Mouse (Mus musculus): ENCODE results near the gene Itgb7.
"Not testable (repeated sequence)": the region's sequence is repeated elsewhere in the genome, so short reads cannot be mapped to it uniquely, and the experiment has no call there.

The Itgb7 gene

GRCm38 (mm10) chr15:102225619-102226018, 6.1 kb downstream of the Itgb7 start:
- not testable (repeated sequence) for DNase-seq (ENCODE audit: low spot score)

GRCm38 (mm10) chr15:102224992-102225617, 6.6 kb downstream of the Itgb7 start:
- no peak for DNase-seq (ENCODE audit: low spot score)

GRCm38 (mm10) chr15:102224186-102224991, 7.4 kb downstream of the Itgb7 start:
- peak; percentile 89 for DNase-seq (ENCODE audit: low spot score)

- DNase-seq (ENCODE audit: low spot score), result no peak
Observed at GRCm38 (mm10) chr15:102222386-102222785, 9.4 kb downstream of the Itgb7 start.

- no peak for DNase-seq (ENCODE audit: low spot score)
Observed at GRCm38 (mm10) chr15:102217325-102217724, 14.4 kb downstream of the Itgb7 start.

- no peak for DNase-seq (ENCODE audit: low spot score)
Observed at GRCm38 (mm10) chr15:102216459-102217228, 15.1 kb downstream of the Itgb7 start.

- DNase-seq (ENCODE audit: low spot score), result no peak
Observed at GRCm38 (mm10) chr15:102215624-102216023, 16.1 kb downstream of the Itgb7 start.

- DNase-seq (ENCODE audit: low spot score), result no peak
Observed at GRCm38 (mm10) chr15:102214132-102214531, 17.6 kb downstream of the Itgb7 start.

- no peak for DNase-seq (ENCODE audit: low spot score)
Observed at GRCm38 (mm10) chr15:102211895-102212294, 19.8 kb downstream of the Itgb7 start.

- DNase-seq (ENCODE audit: low spot score), result no peak
Observed at GRCm38 (mm10) chr15:102210816-102211215, 20.9 kb downstream of the Itgb7 start.

- no peak for DNase-seq (ENCODE audit: low spot score)
Observed at GRCm38 (mm10) chr15:102209114-102209513, 22.6 kb downstream of the Itgb7 start.

GRCm38 (mm10) chr15:102208092-102208561, 23.6 kb downstream of the Itgb7 start:
- no peak for DNase-seq (ENCODE audit: low spot score)

GRCm38 (mm10) chr15:102207351-102207750, 24.4 kb downstream of the Itgb7 start:
- no peak for DNase-seq (ENCODE audit: low spot score)

GRCm38 (mm10) chr15:102205779-102206178, 26.0 kb downstream of the Itgb7 start:
- no peak for DNase-seq (ENCODE audit: low spot score)

- DNase-seq (ENCODE audit: low spot score), result no peak
Observed at GRCm38 (mm10) chr15:102204674-102205505, 26.9 kb downstream of the Itgb7 start, which contains the start of gene Csad. TSS of gene Csad (minus strand) at chr15:102204724.

GRCm38 (mm10) chr15:102203835-102204381, 27.8 kb downstream of the Itgb7 start:
- DNase-seq (ENCODE audit: low spot score), result peak; percentile 65

- DNase-seq (ENCODE audit: low spot score), result peak; percentile 97
Observed at GRCm38 (mm10) chr15:102202971-102203834, 28.5 kb downstream of the Itgb7 start, which contains the start of gene Zfp740. TSS of gene Zfp740 (plus strand) at chr15:102203249.

- no peak for DNase-seq (ENCODE audit: low spot score)
Observed at GRCm38 (mm10) chr15:102198841-102199240, 32.9 kb downstream of the Itgb7 start.

GRCm38 (mm10) chr15:102195373-102195772, 36.4 kb downstream of the Itgb7 start:
- DNase-seq (ENCODE audit: low spot score), result no peak

GRCm38 (mm10) chr15:102194439-102194838, 37.3 kb downstream of the Itgb7 start:
- DNase-seq (ENCODE audit: low spot score), result no peak

All from urinary bladder, postnatal 14 days (tissue).